Mouse (Mus musculus) heart, adult 8-10 months (tissue): Measurements from ENCODE around the gene Ccdc88a. TPM values are rescaled to one million over a fixed set of nuclear protein-coding genes. Genes with fewer than 3 reads are reported as not detected.
"Not testable (repeated sequence)": the region's sequence is repeated elsewhere in the genome, so short reads cannot be mapped to it uniquely, and the experiment has no call there.

ENCODE experiments used
- DNase-seq: peaks from one replicate; pipeline ENCODE4 v3.0.0; 2022; ENCODE audit warnings: low spot score
- total RNA-seq, 4 experiments: library from RNA; stranded (reverse); gene quantifications; 2 replicates each; pipeline ENCODE4 v1.2.4; 2022

Ccdc88a gene
- total RNA-seq, 4 experiments from 2014 or later, result 5.4 to 8.0 (median 7.1) TPM

DNA sequence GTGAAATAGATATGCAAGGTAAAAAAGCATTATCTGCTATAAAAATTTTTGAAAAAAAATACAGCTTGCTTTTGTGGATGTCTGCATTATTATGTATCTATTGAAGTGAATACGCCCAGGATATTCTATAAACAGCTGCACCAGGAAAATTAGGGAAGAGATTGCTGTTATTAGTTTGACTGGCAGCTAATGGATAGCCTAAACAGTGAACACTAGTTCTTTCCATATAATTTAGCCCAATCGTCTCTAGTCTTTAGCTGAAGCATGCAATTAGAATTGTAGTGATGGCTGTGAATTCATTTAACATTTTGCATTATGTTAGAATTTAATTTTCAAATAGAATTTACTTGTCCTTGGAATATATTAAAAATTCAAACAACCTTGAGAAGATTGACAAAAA lies 75.3 kb downstream of the Ccdc88a start:
- DNase-seq, result no peak

DNA sequence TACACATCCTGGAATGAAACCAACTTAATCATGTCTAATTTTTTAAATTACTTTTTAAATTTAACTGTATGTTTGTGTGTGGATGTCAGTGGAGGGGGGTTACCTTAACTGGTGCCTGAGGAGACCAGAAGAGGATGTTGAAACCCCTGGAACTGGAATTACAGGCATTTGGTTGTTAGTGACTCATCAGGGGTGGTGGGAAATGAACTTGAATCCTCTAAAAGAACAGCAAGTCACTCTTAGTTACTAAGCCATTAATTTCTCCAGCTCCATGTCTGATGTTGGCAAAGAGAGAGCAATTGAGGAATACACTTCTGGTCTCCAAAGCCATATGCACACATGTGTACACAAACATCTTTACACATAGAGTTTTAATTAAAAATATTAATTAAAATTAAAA lies 101.2 kb downstream of the Ccdc88a start:
- no peak for DNase-seq

DNA sequence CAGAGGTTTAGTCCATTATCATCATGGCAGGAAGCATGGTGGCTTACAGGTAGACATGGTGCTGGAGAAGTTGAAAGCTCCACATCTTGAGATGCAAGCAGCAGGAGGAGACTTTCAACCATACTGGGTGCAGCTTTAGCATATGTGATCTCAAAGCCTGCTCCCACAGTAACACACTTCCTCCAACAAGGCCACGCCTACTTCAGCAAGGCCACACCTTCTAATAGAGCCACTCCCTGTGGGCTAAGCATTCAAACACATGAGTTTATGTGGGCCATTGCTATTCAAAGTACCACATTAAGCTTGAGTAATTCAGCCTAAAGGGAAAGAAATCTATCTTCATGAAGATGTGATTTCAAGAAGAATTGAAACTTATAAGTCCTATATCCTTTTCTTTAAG lies 119.7 kb downstream of the Ccdc88a start:
- DNase-seq, result no peak

DNA sequence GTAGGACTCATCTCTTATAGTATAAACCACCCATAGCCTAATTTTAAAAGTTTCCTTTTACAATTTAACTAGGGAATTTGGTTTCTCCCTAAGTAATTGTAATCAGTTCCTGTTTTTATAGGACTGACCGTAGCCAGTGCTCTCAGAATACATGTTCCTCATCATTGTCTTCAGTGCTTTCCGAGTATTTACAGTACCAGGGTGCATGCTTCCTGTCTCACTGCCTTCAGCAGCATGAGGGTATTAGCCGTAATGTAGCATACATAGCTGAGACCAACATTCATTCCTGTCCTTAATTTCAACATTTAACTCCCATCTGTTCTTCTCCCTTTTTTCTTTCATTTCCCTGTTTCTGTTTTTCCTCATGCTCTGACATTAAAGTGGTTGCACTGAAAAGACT lies 123.5 kb downstream of the Ccdc88a start:
- DNase-seq, result no peak

DNA sequence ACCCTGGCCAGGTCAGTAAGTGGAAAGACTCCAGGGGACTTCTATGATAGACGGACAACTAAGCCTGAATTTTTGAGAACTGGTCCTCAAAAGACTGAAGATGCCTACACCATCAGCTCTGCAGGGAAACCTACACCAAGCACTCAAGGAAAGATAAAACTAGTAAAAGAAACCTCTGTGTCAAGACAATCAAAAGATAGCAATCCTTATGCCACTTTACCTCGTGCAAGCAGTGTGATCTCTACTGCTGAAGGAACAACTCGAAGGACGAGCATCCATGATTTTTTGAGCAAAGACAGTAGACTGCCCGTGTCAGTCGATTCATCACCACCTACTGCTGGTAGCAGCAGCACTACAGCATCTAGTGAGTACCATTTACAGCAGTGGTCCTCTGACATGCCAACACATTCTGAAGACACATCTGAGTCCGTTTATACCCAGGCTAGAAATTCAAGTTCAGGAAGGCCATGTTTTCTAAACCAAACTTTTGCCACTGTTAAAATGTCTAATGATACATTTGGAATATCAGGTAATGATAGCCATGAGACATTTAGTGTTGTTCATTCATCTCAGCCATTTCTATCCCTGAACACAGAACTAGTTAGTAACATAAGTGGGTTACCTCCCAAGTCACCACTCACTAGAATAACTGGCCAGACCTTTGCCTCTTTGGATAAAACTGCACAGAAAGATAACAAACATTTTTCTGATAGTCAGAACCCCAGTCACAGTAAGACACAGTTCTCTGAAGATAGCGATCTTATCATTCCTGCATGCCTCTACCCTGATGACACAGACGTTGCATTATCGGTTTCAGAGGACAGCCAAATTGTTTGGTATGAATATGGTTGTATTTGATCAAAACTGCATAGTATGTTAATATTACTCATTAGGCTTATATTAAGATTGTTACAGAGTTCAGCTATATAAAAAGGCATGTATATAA lies 130.8 kb downstream of the Ccdc88a start:
- DNase-seq, result no peak

DNA sequence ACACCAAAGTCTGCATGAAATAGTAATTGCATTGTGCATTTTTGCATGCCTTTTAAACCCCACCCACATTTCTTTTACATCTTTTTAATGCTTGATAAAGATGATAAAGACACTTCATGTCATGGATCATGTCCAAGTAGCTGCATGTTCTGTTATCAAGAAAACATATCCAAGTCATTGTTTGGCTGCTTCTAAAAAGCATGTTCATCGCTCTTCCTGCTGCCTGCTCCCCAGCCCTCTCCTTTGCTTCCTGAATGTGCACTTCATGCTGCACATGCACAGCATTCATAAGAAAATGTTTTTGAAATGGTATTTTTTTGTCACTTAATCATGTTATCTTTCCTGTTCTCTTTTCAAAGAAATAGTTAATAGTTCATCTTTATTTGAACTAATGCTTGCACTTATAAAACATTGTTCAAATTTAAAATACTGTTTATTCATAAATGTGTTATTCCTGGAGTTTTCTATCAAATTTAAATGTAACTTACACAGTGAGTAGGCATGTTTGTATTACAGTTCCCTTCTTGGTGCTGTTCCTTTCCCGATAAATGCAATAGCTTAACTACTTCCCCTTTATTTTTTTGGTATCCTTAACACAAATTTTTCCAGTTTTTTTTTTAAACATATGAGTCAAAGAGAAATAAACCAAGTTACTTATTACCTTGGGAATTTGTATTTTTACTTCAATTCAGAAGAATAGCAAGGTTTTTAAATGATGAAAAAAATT lies 131.6 kb downstream of the Ccdc88a start:
- DNase-seq, result no peak

DNA sequence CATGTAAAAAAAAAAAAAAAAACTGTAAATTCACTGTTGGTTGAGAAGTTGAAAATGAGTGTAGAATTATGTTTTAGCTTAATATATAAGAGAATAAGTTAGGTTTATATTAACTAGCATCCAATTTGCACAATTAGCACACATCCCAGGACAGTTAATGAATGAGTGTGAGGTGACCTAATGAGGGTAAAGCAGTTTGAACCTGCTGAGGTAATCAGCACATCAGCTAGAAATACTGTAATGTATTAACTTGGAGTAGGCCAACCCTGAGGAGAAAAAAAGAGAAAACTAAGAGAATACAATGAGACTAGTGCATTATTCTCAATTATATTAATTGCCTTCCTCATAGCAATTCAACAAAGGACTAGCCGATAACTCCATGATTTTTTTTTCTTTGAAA lies 136.0 kb downstream of the Ccdc88a start:
- no peak for DNase-seq

DNA sequence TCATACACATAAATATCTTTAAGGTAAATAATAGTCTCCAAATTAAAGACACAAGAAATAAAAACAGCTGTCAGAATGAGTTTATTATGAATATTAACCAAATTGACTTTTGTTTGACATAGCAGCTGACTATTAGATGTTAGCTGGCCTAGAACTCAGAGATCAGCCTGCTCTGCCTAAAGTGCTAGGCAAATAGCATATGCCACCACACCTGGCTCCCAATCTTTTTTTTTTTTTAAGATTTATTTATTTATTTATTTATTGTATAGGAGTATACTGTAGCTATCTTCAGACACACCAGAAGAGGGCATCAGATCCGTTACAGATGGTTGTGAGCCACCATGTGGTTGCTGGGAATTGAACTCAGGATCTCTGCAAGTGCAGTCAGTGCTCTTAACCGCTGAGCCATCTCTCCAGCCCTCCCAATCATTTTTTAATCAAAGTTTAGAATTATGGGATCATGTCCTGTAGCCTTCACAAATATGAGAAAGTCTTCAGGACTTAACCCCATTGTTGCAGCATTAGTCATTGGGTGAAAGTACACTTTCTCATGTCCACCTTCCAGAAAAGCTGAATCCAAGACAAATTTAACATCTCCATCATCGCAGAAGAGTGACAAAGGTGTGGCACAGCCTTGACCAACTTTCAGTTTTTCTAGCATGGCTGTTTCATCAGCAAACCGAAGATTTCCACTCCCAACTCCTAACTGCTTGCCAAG lies 139.5 kb downstream of the Ccdc88a start:
- DNase-seq, result no peak

DNA sequence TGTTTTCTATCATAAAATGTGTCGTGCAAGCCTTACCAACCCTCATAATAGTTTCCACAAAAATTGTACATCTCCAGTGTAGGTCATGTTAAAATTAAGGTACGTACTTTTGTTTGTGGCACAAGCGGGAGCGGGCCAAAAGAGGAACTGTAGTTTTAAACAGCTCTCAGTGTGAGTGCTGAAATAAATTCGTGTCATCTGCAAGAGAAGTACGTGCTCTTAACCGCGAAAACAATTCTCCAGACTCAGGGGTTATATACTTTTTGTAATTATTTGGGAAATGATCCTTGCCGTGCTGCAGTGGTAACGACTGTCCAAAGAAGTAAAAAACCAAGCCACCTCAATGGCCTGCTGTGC lies 140.8 kb downstream of the Ccdc88a start:
- DNase-seq, result no peak

DNA sequence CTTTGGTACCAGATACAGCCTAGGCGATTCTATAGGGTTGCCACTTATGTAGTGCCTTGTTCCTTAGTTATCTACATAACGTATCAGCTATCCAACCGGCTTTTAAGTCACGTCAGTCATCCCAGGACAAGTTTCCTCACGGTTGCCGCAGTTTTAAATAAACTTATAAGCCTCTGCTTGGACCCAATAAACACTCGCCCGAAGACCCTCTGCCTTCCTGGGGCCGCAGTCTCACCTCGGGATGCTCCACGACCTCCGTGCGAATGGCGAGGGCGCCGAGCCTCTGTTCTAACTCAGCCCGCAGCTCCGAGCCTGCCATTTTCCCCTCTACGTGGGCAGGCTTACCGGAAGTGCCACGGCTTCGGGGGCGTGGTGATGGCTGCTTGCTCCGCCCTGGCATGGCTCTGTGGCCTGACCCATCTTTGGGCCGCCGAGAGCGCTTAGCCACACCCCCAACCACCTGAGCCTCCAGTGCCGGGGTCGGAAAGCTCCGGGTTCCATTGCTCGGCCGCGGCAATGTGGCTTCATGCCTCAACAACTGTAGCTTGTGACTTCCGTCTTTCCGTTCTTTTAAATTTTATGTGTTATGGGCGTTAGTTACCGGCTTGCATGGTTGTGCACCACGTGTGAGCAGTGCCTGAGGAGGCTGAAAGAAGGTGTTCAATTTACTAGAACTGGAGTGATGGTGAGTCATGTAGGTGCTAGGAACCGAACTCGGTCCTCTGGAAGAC lies 141.4 kb downstream of the Ccdc88a start, which contains the start of gene Prorsd1:
Gene Prorsd1, minus strand, starts transcription at position 352 of the 731 bp plus-strand sequence.
- DNase-seq, result peak; percentile 87

DNA sequence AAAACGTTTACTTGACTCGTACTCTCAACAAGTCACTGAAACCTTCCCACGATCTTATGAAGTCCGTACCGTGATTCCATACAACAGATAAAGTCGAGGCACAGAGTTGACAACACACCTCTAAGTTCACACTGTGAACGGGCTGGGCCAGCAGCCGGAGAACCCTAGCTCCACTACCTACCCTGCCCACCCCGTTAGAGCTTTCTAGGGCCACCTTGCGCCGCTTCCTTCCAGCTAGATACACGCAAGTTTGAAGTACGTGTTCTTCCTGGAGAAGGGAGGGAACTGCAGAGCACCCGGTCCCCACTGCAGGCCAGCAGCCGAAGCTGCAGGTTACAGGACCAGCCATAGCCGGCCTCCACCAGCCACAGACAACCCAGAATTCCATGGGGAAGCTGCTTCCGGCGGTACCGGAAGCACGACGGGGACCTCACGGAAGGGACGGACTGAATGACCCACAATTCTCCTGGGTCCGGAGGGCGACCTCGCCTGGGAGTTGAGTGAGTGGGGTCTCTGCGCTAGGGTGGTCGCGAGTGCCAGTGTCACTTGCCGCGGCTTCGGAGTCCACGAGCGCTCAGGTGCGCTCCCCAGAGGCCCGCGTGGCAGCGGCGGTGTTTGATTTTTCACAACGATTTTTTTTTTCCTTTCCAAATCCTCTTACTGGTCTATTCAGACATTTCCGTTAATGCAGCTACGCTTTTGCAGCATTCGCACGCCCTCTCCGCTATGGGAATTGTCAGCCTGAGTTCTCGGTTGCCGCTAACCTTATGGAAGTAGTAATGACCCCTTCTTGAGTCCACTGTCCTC lies 152.7 kb downstream of the Ccdc88a start, which contains the start of gene Mtif2:
Gene Mtif2, plus strand, starts transcription at position 421 of the 807 bp plus-strand sequence.
- DNase-seq, result peak; percentile 71

DNA sequence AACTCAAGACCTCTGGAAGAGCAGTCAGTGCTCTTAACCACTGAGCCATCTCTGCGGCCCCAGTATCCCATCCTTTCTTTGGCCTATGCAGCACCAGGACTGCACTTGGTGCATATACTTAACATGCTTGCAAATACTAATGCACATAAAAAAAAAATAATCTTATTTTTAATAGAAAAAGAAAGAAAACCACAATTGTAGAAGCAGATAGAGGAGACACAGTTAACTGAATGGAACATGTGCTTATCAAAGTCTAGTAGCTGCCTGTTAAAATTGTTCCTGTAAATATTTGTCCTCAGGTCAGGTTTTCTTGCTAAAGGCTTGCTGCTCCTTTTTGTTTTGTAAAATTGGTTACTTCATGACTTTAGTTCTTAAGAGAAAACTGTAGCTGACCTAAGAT lies 164.7 kb downstream of the Ccdc88a start:
- DNase-seq, result no peak

DNA sequence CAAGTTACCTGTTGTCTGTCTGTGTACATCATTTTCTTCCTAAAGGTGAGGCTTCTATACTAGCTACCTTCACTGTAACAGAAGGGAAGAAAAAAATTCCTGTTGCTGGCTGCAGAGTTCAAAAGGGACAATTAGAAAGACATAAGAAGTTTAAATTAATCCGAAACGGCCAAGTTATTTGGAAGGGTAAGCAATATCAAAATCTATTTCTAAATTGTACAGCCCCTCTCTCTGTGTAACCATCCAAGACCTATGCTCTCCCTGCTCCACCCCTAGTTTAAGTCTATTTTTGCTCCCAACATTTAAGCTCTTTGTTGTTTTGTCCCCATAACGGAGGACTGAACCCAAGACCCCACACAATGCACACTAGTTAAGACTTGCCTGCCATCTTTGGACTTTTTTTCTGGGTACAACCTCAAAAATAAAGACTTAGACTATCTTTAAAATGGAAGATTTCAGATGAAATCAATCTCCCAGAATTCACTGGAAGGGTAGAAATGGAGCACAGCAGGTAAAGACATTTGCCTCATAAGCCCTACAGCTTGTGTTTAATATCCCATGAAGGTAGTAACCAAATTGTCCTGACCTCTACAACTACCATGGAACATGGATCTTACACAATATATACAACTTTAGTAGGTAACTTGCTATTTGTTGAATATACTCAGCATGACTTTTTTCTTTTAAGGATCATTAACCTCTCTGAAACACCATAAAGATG lies 170.9 kb downstream of the Ccdc88a start:
- DNase-seq, result no peak

DNA sequence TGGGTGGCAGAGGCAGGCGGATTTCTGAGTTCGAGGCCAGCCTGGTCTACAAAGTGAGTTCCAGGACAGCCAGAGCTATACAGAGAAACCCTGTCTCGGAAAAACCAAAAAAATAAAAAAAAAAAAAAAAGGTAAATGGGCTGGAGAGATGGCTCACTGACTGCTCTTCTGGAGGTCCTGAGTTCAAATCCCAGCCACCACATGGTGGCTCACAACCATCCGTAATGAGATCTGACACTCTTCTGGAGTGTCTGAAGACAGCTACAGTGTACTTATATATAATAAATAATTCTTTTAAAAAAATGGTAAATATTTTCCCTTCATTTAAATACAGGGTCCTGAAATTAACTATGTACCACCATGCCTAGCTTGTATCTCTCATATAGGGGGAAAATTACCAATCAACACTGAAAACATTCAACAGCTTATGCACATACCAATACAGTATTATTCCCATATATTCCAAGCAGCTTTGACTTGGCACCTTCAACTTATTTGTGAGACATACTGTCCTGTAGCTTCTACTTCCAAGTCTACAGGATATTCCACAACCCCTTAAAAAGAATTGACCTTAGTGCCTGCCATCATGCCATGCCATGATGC lies 171.8 kb downstream of the Ccdc88a start:
- DNase-seq, result not testable (repeated sequence)

DNA sequence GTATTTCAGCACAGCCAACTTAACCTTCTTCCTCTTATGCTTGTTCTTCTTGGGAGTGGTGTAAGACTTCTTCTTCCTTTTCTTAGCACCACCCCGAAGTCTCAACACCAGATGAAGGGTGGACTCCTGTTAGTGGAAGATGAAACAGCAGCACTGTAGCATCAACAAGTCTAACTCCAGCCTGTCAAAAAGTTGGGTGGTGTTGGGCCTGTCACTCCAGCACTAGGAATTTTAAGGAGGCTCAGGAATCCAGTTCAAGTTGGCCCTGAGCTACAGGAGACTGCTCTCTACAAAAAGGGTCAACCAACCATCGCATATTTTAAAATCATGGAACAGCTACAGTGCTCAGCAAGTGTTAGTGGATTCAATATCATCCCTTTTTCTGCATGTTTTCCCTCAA lies 172.8 kb downstream of the Ccdc88a start:
- DNase-seq, result not testable (repeated sequence)

DNA sequence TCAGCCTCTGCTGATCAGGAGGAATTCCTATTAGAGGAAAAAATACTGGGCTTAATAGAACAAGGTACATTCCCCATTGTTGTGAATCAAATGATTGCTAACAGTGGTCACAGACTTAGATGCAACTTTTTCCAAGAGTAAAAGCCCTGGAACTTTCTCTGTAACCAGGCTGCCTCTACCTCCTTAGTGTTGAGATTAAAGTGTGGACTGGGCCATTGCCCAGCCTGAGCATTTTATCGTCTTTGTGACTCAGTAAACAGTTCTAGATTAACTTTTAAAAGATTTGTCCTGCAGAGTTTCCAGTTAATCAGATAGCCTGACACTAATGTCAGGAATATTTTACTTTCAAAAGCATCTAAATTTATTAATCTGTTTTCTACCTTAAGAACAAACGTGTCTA lies 173.3 kb downstream of the Ccdc88a start:
- no peak for DNase-seq

DNA sequence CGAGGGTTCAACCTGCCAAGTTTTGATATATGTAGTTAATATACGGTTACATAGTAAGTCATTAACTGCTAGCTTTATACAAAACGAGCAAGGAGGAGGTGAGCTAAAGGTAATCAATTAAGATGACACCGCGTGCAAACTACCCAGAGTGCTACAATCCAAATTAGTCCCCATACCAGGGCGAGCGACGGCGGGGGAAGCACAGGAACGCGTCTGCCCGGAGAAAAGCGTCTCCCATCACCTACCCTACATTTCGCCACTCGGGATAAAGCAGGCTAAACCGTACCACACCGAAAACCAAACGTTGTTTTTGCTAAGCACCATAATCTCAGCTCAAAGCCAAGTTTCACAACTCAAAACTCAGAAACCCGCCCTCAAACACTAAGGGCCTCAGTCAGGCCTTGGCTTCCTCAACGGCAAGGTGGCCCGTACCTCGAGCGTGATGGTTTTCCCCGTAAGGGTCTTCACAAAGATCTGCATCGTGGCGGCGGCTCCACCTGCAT lies 173.8 kb downstream of the Ccdc88a start:
- no peak for DNase-seq

DNA sequence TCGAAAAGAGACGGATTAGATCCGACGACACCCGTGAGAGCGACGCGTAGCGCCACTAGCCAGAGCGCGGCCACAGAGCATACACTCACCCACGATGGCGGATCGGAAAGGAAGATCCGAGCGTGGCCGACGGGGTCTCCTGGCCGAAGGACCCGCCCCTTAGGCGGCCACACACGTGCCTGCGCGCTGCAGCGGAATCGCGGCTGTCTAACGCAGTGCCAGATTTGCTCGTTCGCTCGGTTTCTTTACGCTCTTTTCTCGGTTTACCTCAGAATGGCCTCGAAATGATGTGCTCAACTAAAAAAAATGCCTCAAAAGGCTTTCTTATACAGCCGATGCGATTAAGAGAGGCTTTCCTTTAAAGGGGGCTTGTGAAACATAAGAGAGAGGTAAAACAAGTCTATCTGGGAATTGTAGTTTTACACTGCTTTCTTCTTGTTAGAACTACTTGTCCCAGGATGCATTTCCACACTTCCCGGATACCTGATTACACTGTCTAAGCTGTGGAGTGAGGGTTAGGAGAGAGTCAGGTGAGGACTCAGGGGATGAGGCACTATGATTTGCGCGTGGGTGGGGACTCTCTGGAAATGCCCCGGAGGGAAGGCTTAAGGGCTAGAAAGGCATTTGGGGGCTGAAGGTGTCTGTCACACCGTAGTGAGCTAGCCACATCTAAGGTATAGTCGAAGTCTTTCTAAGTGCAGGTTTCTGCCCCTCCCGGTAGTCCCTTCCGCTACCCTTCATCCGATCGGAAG lies 174.5 kb downstream of the Ccdc88a start, which contains the start of the genes Clhc1 and Rps27a:
Gene Clhc1, plus strand, starts transcription at position 199 of the 752 bp plus-strand sequence.
Gene Rps27a, minus strand, starts transcription at position 358 of the 752 bp plus-strand sequence.
- DNase-seq, result peak; percentile 92
